Mouse (Mus musculus) layer of hippocampus, adult 9-10 months (tissue): ENCODE measurements around the gene Tmem132c.

Source experiments
- DNase-seq: peaks from one replicate; pipeline ENCODE4 v3.0.0; 2022; ENCODE audit warnings: low spot score

Gene Tmem132c

DNA sequence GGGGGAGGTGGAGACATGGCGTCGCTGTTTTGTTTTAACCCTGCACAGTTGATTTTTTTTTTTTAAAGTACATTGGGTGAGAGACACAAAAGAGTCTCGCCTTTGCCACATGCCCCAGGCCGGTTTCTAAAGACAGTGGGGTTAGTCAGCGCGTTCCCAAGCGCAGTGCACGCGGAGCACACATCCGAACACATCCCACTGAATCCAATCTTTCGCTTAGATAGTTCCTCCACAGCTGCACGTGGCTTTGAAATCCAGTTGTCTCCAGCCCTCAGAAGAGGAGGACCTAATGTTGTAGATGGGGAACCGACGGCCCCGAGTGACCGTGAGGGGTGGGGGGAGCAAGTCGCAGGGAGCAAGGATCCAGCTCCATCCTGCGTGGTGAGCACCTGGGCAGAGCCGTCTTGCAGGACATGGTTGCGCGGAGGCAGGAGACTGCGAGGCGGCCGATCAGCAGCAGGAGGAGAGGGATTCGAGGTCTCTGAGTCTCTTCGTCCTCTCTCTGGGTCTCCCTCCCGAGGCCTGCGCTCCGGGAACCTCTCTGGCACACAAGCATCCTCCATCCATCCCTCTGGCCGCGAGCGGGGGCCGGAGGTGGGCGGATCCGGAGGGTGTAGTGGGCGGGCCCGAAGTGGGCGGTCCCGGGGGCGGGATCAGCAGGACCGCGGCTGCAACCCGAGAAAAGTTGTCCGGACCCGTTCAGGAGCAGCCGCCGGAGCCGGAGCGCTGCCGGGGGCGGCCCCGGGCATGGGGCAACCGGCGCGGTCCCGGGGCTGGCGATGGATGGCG lies at the start of gene Tmem132c:
Tmem132c (plus strand) TSS at position 673 of the 789 bp plus-strand sequence.
- DNase-seq = no peak

DNA sequence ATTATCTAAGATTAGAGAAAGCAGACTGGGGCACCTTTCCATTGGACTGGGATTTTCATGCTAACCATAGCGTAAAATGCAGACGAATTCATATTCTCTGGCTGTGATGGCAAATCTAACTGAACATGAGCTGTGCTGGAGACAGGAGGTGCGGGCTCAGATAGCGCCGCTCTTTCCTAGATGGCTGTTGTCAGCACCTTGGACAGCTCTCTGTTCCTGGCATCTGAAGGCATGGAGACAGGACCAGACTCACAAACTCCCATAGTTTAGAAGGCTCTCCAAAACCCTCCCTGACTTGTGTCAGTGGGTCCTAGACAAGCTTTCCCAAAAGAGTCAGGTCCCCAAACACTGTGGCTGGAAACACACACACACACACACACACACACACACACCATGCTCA lies 49.7 kb upstream of the Tmem132c start:
- DNase-seq = no peak

DNA sequence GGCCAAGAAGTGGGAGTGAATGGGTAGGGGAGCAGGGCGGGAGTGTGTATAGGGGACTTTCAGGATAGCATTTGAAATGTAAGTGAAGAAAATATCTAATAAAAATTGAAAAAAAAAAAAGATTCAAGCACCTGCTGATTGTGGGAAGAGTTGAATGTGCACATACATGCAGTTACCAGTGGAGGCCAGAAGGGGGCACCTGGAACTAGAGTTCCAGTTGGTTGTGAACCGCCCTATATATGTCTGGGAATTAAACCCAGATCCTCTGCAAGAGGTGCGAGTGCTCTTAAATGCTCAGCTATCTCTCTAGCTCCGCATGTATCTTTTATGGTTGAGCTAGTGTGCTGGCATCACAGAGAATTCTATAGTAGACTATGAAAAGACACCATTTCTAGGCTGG lies 42.8 kb upstream of the Tmem132c start:
- no peak for DNase-seq

DNA sequence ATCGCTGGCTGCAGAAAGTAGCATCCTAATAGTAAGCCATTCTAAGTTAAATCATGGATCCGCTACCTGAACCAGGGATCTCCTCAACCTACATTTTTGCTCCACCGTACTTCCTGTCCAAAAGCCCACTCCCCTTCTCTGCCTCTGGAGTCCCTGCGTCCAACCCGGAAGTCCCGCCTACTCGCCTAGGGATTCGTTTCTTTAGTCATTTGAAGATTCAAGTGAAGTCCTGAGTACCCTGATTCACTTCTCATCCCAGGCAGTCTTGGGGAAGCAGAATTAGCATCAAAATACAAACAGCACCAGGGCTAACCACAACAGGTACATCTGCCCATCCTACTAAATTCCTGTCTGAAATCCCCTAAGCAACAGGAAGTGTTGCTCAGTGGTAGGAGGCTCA lies 36.7 kb upstream of the Tmem132c start:
- no peak for DNase-seq

DNA sequence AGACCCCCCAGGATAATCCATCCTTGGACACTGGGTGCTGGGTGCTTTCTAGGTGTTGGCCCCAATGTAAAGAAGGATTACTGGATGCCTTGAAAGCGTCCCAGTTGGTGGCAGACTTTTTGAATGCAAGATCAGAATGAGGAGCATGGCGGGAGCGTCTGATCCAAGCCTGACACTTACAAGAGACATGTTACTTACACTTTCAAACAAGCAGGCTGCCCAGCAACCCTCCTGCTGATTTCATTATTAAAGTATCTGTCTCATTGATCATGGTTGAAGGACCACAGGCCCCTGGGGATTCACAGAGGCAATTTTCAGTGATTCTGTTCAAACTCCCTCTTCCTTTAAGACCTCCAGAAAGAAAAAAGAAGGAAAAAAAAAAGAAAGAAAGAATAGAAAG lies 25.2 kb upstream of the Tmem132c start:
- DNase-seq = no peak

DNA sequence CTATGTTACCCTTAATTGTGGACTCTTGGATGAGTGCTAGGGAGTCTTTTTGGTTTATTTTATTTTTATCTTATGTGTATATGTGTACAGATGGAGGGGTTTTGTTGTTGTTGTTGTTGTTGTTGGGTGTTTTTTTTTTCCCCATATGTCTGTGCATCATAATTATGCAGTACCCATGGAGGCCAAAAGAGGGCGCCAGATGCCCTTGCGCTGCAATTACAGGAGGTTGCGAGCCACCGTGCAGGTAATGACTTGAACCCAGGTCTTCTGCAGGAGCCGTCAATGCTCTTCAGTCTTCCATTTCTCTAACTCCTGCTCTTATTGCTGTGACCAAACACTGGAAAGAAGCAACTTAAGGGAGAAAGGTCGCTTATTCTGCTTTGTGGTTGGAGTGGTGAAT lies 23.9 kb upstream of the Tmem132c start:
- DNase-seq = no peak

DNA sequence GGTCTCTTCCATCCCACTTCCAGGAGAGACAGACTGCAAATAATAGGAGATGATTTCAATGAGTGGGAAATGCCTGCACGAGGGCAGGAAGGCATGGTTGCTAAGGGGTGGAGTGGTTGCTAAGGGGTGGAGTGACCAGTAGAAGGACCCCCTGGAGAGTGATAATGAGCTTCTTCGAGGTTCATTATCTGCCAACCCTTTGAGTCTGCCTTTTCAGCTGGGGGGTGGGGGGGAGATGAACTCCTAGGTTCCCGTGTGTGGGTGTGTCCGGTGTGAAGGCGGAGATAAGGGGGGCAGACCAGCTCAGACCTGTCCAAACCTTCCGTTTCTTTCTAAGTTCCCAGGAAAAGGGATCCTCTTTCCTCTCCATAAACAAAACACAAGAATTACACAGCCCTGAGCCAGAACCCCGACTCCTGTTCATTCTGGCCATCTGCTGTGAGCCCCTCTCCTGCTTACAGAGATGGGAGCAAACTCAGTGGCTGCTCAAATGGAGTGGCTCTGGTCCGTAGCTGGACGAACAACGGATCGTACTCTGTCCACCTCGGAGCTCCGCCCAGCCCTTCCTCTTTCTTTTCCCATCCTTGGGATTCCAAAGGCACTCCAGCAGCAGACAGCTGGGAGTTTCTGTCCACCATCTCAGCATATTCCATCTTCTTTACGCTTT lies 13.5 kb upstream of the Tmem132c start:
- no peak for DNase-seq

DNA sequence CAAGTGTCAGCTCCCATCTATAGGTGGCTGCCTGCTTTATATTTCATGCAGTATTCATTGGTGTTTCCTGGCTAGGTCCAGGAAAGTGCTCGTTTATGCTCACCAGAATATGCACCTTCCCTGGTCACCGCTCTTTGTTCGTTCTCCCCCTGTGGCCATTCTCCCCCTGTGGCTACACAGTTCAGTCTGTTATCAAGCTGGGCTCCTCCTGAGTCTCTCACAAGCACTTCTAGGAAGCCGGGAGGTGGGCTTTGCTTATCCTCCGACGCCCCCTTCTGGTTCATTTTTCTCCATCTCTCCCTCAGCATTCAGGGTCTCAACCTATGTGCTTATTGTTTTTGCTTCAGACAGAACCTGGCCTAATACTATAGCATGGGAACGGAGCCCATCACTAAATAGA lies 6.9 kb upstream of the Tmem132c start:
- DNase-seq = no peak

DNA sequence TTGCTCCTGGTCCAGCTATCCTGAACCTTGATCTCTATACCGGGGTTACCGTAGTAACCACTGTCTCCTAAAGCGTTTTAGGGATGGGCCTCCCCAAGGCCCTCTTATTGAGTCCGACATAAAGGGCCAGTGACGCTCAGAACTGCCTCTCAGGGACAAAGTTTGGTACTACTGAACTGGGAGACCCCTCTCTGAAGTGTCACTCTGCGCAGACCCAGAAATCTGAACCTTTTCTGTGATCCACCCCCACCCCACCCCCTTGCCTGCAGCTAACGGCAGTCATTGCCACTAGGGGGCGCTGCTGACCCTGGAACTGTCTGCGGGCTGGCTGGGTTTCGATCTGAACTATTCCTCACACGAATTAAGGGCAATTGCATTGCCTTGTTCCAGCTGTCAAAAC lies 6.4 kb upstream of the Tmem132c start:
- DNase-seq = peak; percentile 38

DNA sequence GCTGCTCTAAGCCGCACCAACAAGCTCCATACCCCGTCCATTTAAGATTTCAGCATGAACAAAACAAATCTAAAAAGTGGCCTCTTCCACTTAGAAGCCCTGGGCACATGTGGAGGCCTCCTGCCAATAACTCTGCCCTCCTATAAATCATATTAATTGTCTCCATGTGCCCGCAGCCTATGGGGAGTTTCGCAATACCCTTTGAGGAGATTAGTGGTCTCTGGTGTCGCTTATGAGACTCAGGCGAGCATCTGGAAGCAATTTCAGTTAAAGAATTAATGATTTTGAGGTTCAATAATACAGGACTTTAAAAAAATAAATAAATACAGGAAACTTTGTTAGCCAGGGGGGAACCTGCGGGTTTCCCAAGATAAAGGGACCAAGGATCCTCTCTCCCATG lies 1.9 kb upstream of the Tmem132c start:
- DNase-seq = no peak

DNA sequence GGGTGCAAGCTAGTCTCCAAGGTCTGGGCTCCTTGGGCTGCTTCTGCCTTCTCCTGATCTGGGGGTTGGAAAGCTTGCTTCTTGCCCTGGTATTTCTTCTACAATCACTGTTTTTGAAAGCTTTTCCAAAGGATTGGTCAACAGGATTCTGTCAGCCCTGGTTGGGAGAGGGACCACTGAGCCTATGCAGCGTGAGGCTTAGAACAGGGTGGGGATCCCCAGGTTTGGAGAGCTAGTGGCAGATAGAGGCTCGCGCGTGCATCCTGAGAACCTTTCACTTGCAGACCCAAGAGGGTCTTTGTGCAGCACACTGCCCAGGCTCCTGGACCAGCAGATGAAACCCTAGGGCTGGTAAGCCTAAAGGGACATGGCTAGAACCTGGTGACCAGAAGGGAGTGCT lies 962 bp upstream of the Tmem132c start:
- no peak for DNase-seq

DNA sequence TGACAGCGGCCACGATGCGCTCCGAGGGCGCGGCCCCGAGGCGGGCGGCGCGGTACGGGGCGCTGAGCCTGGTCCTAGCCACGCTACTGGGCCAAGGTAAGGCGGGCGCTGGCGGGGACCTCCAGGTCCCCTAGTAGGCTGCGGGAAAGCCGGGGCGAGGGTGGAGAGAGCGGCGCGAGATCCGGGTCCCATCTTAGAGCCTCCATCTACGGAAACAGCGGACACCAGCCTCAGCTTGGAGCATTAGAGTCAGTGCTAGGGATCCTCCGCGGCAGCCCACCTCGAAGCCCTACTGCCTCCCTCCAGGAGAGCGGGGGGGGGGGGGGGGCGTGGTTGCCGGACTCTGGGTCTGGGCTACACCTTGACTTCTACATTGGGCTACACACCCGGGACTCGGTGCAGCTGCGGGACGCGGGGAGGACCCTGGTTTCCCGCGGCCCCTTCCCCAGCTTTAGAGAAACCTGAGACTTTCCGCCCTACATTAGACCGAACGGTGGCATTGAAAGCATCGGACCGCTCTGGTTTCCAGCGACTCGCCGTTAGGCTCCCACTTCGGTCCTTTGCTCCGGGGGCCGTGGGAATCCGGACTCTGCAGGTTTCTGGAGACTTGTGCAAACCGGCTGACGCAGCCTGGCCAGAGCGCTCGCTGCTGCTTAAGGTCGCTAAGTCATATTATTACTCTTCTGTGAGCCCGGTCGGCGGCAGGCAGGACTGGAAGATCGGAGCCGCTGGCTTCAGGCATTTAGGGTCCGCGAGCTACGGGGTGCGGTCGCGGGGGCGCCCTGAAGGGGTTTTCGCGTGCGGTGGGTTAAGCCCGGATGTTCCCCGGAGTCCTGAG lies 536 bp downstream of the Tmem132c start:
- no peak for DNase-seq

DNA sequence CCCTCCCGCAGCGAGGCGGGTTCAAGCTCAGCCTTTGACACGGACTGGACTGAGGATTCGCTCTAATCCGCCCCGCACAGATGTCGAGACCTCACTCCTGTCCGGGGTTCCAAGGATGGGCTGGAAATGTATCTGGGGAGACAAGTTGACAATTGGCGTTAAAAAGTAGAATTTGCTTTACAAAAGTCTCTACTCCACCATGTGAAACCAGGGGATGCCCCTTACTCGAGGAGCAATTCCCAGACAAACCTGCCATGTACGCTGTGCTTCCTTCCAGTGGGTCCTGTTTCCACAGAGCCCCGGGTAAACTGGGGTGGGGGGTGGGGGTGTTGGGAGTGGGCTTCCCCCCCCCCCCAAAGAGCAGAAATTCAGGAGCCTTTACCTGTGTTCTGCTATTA lies 1.2 kb downstream of the Tmem132c start:
- no peak for DNase-seq

DNA sequence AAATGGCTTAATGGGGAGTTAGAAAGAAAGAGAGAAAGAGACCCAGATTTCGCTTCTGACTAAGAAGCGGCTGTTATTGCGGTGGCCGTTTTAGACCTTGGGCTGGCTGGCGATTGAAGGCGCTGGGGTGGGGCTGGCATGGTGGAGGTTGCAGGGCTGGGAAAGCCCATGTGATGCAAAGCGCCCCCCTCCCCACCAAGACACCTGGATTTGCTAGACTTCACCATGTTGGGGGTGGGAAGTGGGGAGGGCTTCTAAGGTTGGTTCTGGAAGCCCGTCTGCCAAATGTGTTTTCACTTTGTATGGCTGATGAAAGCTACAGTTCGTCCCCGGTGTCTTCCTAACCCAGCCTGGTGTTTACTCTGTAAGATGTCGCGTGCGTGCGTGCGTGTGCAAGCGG lies 1.6 kb downstream of the Tmem132c start:
- DNase-seq = no peak

DNA sequence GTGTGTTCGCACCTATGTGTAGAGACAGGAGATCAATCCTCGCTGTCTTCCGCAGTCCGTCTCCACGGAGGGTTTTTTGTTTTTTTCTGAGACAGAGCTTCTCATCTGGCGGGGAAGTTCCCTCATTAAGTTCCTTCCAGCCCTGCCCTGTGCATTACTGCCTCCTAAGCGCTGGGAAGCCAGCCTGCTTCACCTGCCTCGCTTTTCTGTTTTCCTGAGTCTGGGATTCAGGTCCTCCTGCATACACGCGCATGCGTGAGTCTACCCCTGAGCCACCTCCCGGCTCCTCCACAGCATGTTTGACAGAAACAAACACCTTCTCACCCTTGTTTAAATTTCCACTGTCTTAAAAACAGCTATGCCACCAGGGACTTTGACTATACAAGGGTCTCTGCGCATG lies 2.0 kb downstream of the Tmem132c start:
- DNase-seq = no peak

DNA sequence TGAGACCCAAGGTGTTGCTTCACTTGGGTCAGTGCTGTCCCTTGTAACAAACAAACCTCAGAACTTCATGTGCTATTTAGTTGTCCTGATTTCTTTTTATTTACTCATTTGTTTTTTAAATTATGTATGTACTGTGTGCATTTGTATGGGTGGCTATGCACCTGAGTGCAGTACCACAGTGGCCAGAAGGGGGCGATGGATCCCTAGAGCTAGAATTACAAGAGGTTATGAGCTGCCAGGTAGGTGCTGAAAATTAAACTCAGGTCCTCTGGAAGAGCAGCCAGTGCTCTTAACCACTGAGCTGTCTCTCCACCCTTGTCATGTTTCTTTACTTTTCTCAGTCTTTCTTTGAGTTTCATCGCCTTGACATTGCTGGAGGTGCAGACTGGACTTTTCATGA lies 11.7 kb downstream of the Tmem132c start:
- DNase-seq = no peak

DNA sequence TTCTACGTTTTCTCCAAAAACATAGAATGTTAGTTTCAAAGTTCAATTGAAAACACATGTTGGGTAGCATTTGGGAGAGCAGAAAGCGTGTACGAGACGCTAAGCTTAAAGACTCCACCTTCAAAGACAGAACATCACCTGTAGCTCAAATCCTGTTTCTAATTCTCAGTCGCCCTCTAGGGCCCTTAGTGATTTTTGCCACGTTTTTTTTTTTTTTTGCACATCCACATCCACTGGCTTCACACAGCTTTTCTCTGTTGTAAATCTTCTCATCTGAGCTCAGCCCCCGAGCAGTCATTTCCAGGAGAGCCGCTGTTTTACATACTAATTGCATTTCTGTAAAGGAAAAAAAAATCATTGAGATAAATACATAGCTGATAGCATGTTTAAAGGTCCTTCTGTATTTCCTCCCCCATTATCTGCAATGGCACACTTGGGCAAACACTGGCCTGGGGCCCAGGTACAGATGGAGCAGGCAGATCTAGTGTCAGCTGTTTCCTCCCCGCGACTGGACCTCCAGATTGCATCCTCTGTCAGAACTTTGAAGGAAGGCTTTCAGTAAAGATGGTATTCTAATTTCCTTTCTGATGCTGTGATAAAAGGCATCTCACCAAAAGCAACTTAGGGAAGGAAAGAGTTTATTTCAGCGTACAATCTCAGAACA lies 15.5 kb downstream of the Tmem132c start:
- no peak for DNase-seq

DNA sequence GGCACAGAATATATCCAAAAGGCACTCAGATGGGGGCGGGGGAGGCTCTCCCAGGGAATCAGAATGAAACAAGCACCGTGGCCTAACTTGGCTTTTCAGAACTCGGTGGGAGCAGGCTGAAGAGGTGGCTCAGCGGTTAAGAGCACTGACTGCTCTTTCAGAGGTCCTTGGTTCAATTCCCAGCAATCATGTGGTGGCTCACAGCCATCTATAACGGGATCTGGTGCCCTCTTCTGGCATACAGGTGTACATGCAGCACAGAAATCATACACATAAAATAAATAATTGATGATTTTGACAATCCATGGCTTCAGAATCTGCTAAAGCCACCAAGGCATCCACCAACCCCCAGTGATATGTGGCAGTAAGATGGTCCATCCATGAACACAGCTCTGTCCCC lies 20.5 kb downstream of the Tmem132c start:
- DNase-seq = no peak

DNA sequence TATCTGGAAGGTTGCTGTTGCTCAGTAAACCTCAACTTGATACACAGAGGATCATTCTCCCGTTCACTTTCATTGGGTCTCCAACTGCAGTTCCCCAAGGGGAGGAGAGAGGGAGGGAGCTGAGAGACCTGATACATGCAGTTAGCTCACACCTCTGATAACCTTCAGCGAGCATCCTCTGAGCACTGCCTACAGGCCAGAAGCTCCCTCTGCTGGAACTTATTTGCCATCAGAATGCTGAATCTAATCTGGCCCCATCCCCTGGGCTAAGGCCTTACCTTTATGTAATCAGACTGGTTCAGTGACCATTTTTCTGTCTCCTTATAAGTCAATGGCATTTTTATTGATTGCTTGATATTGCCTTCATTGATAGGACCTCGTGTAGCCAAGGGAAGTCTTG lies 29.5 kb downstream of the Tmem132c start:
- DNase-seq = no peak

DNA sequence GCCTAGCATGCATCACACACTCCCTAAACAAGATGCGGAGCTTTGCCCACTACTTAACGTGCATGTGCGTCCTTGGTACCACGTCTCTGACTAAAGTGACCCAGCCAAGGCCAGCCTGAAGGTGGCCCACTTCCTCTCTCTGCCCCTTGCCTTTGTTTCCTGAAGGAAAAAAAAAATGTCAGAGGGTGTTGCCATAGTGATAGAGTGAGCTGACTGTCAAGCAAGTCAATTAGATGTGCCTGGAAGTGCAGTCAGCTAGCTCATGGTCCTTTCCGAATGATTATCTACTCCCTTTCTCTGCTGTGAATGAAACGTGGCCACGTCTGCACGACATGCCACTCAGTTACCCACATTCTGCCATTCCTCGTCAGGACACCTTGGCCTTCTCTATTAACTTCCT lies 37.9 kb downstream of the Tmem132c start:
- no peak for DNase-seq

DNA sequence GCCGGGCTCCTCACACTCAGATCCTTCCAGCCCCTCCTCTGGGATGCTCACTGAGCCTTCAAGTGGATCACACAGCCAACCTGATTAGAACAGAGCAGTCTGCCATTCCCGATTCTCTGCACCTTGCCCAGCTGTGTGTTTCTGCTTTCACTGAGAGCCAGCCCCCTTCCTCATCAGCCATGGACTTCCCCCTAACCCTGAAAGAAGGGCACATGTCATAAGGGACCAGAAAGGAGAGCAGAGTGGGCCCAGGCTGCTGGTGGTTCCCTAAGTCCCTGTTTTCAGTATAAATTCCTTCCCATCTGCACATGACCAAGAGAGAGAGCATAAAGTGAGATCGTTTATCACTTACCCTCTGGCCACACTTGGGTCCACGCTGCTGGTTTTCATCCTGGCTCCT lies 39.6 kb downstream of the Tmem132c start:
- no peak for DNase-seq

DNA sequence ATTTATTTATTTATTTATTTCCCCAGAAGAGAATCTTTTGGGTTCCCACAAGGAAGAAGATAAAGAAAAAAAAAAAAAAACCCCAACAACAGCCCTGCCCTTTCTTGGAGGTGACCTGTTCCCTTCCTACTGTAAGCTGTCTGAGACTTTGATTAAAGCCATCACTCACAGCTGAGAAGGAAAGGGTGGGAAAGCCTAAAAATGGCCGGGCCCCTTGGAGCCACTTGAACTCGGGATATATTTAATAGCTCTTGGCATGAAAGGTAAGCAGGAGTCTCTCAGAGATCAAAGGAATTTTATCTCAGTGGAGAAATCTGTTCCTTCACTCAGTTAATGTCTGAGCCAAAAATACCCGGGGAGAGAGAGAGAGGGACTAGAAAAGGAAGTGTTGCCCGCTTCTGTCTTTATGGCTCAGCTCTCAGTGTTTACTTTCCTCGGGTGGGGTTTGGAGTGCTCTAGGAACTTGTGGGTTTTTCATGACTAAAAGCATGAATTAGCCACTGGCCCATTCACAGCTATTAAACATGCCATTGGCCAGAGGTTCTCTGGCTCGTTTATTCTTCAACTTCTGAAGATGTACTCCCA lies 41.0 kb downstream of the Tmem132c start:
- DNase-seq = no peak
